Mouse (Mus musculus) embryonic facial prominence, embryonic 11.5 days (tissue): Measurements from ENCODE around the gene Ccnd1. TPM values are rescaled to one million over a fixed set of nuclear protein-coding genes. Genes with fewer than 3 reads are reported as not detected.
A peak's percentile ranks its signal among the peaks of the same experiment; 100 is the strongest.

ENCODE experiments used
- ATAC-seq: fragments of 200-750 bp; cut with Nextera tagmentation; replicated peaks from 2 replicates; pipeline ENCODE4 v1.8.0; 2017; ENCODE audit warnings: low read depth; ENCODE audit not compliant: insufficient number of reproducible peaks, low FRiP score, low TSS enrichment
- DNase-seq: peaks from one replicate; pipeline ENCODE4 v3.0.0-alpha.2; 2015; ENCODE audit warnings: low spot score
- H3K27ac ChIP-seq: fragments of 300-500 bp; sonication (generic); replicated peaks from 2 replicates; pipeline ENCODE4 v1.5.1; 2014; ENCODE audit warnings: mild to moderate bottlenecking, low read depth, low read length, control low read depth
- H3K27me3 ChIP-seq: fragments of 300-500 bp; sonication (generic); 2 replicates; pipeline ENCODE4 v1.6.1; 2014; ENCODE audit warnings: mild to moderate bottlenecking, low read length, moderate library complexity, mixed read lengths; ENCODE audit not compliant: control insufficient read depth, insufficient read depth
- H3K36me3 ChIP-seq: fragments of 300-500 bp; sonication (generic); replicated peaks from 2 replicates; pipeline ENCODE4 v1.6.1; 2014; ENCODE audit warnings: low read depth, mild to moderate bottlenecking, low read length, moderate library complexity, mixed read lengths; ENCODE audit not compliant: control insufficient read depth, insufficient read depth
- H3K4me1 ChIP-seq: fragments of 300-500 bp; sonication (generic); 2 replicates; pipeline ENCODE4 v1.6.1; 2014; ENCODE audit warnings: low read length, mixed read lengths; ENCODE audit not compliant: control insufficient read depth, insufficient read depth
- H3K4me2 ChIP-seq: fragments of 300-500 bp; sonication (generic); 2 replicates; pipeline ENCODE4 v1.6.1; 2014; ENCODE audit warnings: low read depth, mild to moderate bottlenecking, control low read depth, low read length, moderate library complexity
- H3K4me3 ChIP-seq: fragments of 300-500 bp; sonication (generic); 2 replicates; pipeline ENCODE4 v1.5.1; 2014; ENCODE audit warnings: low read depth, low read length, control low read depth
- H3K9ac ChIP-seq: fragments of 300-500 bp; sonication (generic); replicated peaks from 2 replicates; pipeline ENCODE4 v1.6.1; 2014; ENCODE audit warnings: mild to moderate bottlenecking, control low read depth, low read length
- H3K9me3 ChIP-seq: fragments of 300-500 bp; sonication (generic); replicated peaks from 2 replicates; pipeline ENCODE4 v1.6.1; 2016; ENCODE audit warnings: mild to moderate bottlenecking, low read length, inconsistent platforms, mixed read lengths; ENCODE audit not compliant: control insufficient read depth
- WGBS: fragments of 180-500 bp; shearing (Covaris S2); extraction: QIAGEN DNeasy Blood & Tissue Kit; methylation state at CpG from one replicate; pipeline ENCODE4 v1.1.7; 2014; 5-methylcytosine and 5-hydroxymethylcytosine counted together
- polyA plus RNA-seq: library from polyadenylated mRNA; unstranded; fragments of >200 nt; fragmentation: Nextera tagmentation; extraction: Ambion mirVana; gene quantifications from 2 replicates; pipeline ENCODE4 v1.2.1, GENCODE M21; 2014

Gene Ccnd1
- polyA plus RNA-seq, 1 experiment from 2014 or later: 223 TPM

- Histone ChIP-seq H3K9ac (peak overlapping the region; percentile 67), H3K4me3 (peak overlapping the region; percentile 36), H3K36me3 (no peaks in the 10 kb centered on the region), H3K9me3 (no peaks in the 10 kb centered on the region), H3K4me1 (no peaks in the 10 kb centered on the region), H3K27me3 (no peaks in the 10 kb centered on the region), H3K27ac (peak overlapping the region; percentile 86), H3K4me2 (peak overlapping the region; percentile 76)
- DNase-seq: peak; percentile 80
- peak; percentile 10; the same call in 1 of the 2 replicates for ATAC-seq
- 0% methylated on average over 35 of the region's 35 CpGs for WGBS
These were observed 2.5 kb upstream of the Ccnd1 start for GRCm38 (mm10) chr7:144942071-144942743.

GRCm38 (mm10) chr7:144941242-144941831 lies 1.6 kb upstream of the Ccnd1 start:
- under 1% methylated on average over 39 of the region's 39 CpGs for WGBS
- Histone ChIP-seq H3K27ac (peak overlapping the region; percentile 86), H3K4me3 (peak overlapping the region; percentile 36), H3K27me3 (no peaks in the 10 kb centered on the region), H3K4me1 (no peaks in the 10 kb centered on the region; the same call in 1 of the 2 replicates), H3K9ac (peak overlapping the region; percentile 64), H3K36me3 (no peaks in the 10 kb centered on the region; the same call in 1 of the 2 replicates), H3K4me2 (peak overlapping the region; percentile 76), H3K9me3 (no peaks in the 10 kb centered on the region)
- peak; percentile 98 for DNase-seq
- peak; percentile 79 for ATAC-seq

- DNase-seq (peak; percentile 65), ATAC-seq (no peak)
- Histone ChIP-seq H3K9me3 (no peaks in the 10 kb centered on the region), H3K27ac (peak overlapping the region; percentile 86), H3K27me3 (no peaks in the 10 kb centered on the region), H3K36me3 (no peaks in the 10 kb centered on the region; the same call in 1 of the 2 replicates), H3K9ac (no peak overlapping the region; the same call in 1 of the 2 replicates), H3K4me3 (peak overlapping the region; percentile 71), H3K4me1 (no peaks in the 10 kb centered on the region; the same call in 1 of the 2 replicates), H3K4me2 (peak overlapping the region; percentile 76)
- WGBS: 0% methylated on average over 11 of the region's 11 CpGs
These were observed 860 bp upstream of the Ccnd1 start for GRCm38 (mm10) chr7:144940585-144940984.

GRCm38 (mm10) chr7:144940003-144940571 lies 362 bp upstream of the Ccnd1 start:
- DNase-seq (no peak), ATAC-seq (peak; percentile 21; the same call in 1 of the 2 replicates)
- Histone ChIP-seq H3K27me3 (no peaks in the 10 kb centered on the region), H3K9me3 (no peaks in the 10 kb centered on the region), H3K4me2 (peak overlapping the region; percentile 76), H3K9ac (peak overlapping the region; percentile 83), H3K27ac (peak overlapping the region; percentile 86), H3K4me3 (peak overlapping the region; percentile 71), H3K4me1 (no peaks in the 10 kb centered on the region; the same call in 1 of the 2 replicates), H3K36me3 (peaks cover 3% of the 10 kb centered on the region; the same call in 1 of the 2 replicates)
- WGBS: under 1% methylated on average over 22 of the region's 22 CpGs

- Histone ChIP-seq H3K4me3 (peak overlapping the region; percentile 71), H3K4me1 (no peaks in the 10 kb centered on the region; the same call in 1 of the 2 replicates), H3K27me3 (no peaks in the 10 kb centered on the region), H3K9me3 (no peaks in the 10 kb centered on the region), H3K36me3 (peaks cover 7% of the 10 kb centered on the region; the same call in 1 of the 2 replicates), H3K4me2 (peak overlapping the region; percentile 76), H3K27ac (peak overlapping the region; percentile 86), H3K9ac (peak overlapping the region; percentile 83)
- WGBS: under 1% methylated on average over 32 of the region's 32 CpGs
- DNase-seq (peak; percentile 37), ATAC-seq (no peak)
These were observed 923 bp downstream of the Ccnd1 start for GRCm38 (mm10) chr7:144938661-144939343.

GRCm38 (mm10) chr7:144937899-144938517 lies 1.7 kb downstream of the Ccnd1 start:
- Histone ChIP-seq H3K4me3 (peak overlapping the region; percentile 71), H3K4me1 (no peaks in the 10 kb centered on the region; the same call in 1 of the 2 replicates), H3K36me3 (peaks cover 11% of the 10 kb centered on the region), H3K9ac (peak overlapping the region; percentile 83), H3K9me3 (no peaks in the 10 kb centered on the region), H3K27ac (peak overlapping the region; percentile 17; the same call in 1 of the 2 replicates), H3K27me3 (no peaks in the 10 kb centered on the region), H3K4me2 (peak overlapping the region; percentile 76)
- 1% methylated on average over 39 of the region's 39 CpGs for WGBS
- peak; percentile 30 for DNase-seq
- no peak for ATAC-seq

- 2% methylated on average over 20 of the region's 20 CpGs for WGBS
- no peak for ATAC-seq
- Histone ChIP-seq H3K4me2 (peak overlapping the region; percentile 76), H3K27ac (0 out of 2 replicates have a peak overlapping the region, but pooled peaks have one; percentile 17), H3K36me3 (peaks cover 12% of the 10 kb centered on the region), H3K9ac (peak overlapping the region; percentile 83), H3K27me3 (no peaks in the 10 kb centered on the region), H3K9me3 (no peaks in the 10 kb centered on the region), H3K4me3 (peak overlapping the region; percentile 71), H3K4me1 (peaks cover 2% of the 10 kb centered on the region)
- peak; percentile 93 for DNase-seq
These were observed 2.2 kb downstream of the Ccnd1 start for GRCm38 (mm10) chr7:144937490-144937889.
